Mouse (Mus musculus) G1E (cell line): ENCODE data around the gene Fstl1. TPM values are rescaled to one million over a fixed set of nuclear protein-coding genes. Genes with fewer than 3 reads are reported as not detected.

Source experiments
- ATAC-seq: 2 replicates; pipeline ENCODE4 v1.8.0; 2016; ENCODE audit warnings: mild to moderate bottlenecking; ENCODE audit not compliant: insufficient number of reproducible peaks, poor library complexity, low FRiP score, severe bottlenecking; ENCODE audit errors: extremely low read depth
- DNase-seq: peaks from one replicate; pipeline ENCODE4 v3.0.0; 2012; ENCODE audit warnings: low spot score
- H3K27me3 ChIP-seq: 2 replicates; pipeline ENCODE4 v1.6.1; 2012; ENCODE audit warnings: mild to moderate bottlenecking, low read length, inconsistent platforms; ENCODE audit not compliant: insufficient read depth
- H3K36me3 ChIP-seq: replicated peaks from 2 replicates; pipeline ENCODE3; 2012; ENCODE audit warnings: mild to moderate bottlenecking, inconsistent platforms
- H3K4me1 ChIP-seq: 2 replicates; pipeline ENCODE4 v1.6.1; 2012; ENCODE audit warnings: low read depth, low read length, inconsistent platforms, mixed read lengths; ENCODE audit not compliant: insufficient read depth
- H3K4me3 ChIP-seq: 2 replicates; pipeline ENCODE4 v1.5.1; 2012; ENCODE audit warnings: low read depth, mild to moderate bottlenecking, inconsistent platforms, low read length, moderate library complexity, mixed read lengths
- H3K9me3 ChIP-seq: replicated peaks from 2 replicates; pipeline ENCODE4 v1.6.1; 2012; ENCODE audit warnings: inconsistent platforms
- CTCF ChIP-seq: IDR thresholded peaks from 2 replicates; pipeline ENCODE4 v1.5.1; 2012; ENCODE audit warnings: low read depth, low read length, inconsistent platforms, mixed read lengths
- GATA1 ChIP-seq: IDR thresholded peaks from 2 replicates; pipeline ENCODE4 v1.6.1; 2012; ENCODE audit warnings: borderline replicate concordance, low read length, inconsistent platforms, mixed read lengths
- GATA2 ChIP-seq: IDR thresholded peaks from 2 replicates; pipeline ENCODE4 v1.6.1; 2012; ENCODE audit warnings: low read depth, low read length, inconsistent platforms, borderline replicate concordance
- POLR2AphosphoS5 ChIP-seq: IDR thresholded peaks from 2 replicates; pipeline ENCODE4 v1.6.1; 2012; ENCODE audit warnings: low read depth, low read length, inconsistent platforms; ENCODE audit not compliant: insufficient replicate concordance
- TAL1 ChIP-seq: conservative IDR thresholded peaks from 2 replicates; pipeline ENCODE4 v1.6.1; 2012; ENCODE audit warnings: low read depth, low read length, inconsistent platforms, mixed read lengths
- polyA plus RNA-seq: library from polyadenylated mRNA; stranded (reverse); fragments of >175 nt; gene quantifications from 2 replicates; pipeline ENCODE4 v1.2.3, GENCODE M21; 2012
- total RNA-seq, 2 experiments: library from RNA; stranded (forward) in 1 of 2; stranded (reverse) in 1 of 2; fragments of 200-1000 nt in 1 of 2; fragments of >200 nt in 1 of 2; fragmentation: Nextera tagmentation in 1 of 2; gene quantifications; 2 replicates each; pipeline ENCODE4 v1.2.3; 2014 to 2017

The Fstl1 gene
- total and polyA plus RNA-seq, 3 experiments, result 0.67 to 7.4 (median 4.8) TPM

GRCm38 (mm10) chr16:37874501-37875235 is 98.0 kb downstream of the Fstl1 start:
- Histone ChIP-seq H3K27me3 (no peaks in the 10 kb centered on the region), H3K4me3 (no peak overlapping the region), H3K36me3 (peaks cover 61% of the 10 kb centered on the region), H3K4me1 (peaks cover 35% of the 10 kb centered on the region), H3K9me3 (no peaks in the 10 kb centered on the region)
- ATAC-seq (no peak), DNase-seq (no peak)
- TF ChIP-seq GATA2 (no peak), TAL1 (no peak), CTCF (no peak), GATA1 (no peak), POLR2AphosphoS5 (no peak)

DNA sequence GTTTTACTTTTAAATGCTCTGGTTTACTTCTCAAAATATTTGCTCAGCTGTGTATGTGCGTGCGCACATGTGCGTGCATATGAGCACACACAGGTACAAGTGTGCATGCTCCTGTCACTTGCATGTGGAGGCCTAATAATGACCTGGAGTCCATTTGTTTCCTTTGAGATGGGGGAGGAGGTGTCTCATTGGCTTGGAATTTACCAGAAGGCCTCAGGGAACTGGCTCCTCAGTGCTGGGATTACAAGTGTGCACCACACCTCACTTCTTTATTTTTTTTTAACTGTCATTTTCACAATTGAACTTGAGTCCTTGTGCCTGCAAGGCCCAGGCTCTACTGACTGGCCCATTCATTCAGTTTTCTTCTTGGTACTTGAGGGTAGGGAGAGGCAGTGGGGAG is 100.7 kb downstream of the Fstl1 start:
- DNase-seq (no peak), ATAC-seq (no peak)
- TF ChIP-seq POLR2AphosphoS5, result no peak
- no peak for TF ChIP-seq GATA1
- TF ChIP-seq TAL1, result no peak
- TF ChIP-seq GATA2, result no peak
- TF ChIP-seq CTCF, result no peak
- Histone ChIP-seq H3K4me1 (peaks cover 17% of the 10 kb centered on the region), H3K27me3 (no peaks in the 10 kb centered on the region), H3K36me3 (peaks cover 70% of the 10 kb centered on the region), H3K4me3 (no peak overlapping the region), H3K9me3 (no peaks in the 10 kb centered on the region)

- H3K4me1 ChIP-seq, result peaks cover 15% of the 10 kb centered on the region
- TF ChIP-seq GATA2 (no peak), POLR2AphosphoS5 (no peak), CTCF (no peak), GATA1 (no peak), TAL1 (no peak)
- H3K4me3 ChIP-seq, result no peak overlapping the region
- H3K27me3 ChIP-seq, result no peaks in the 10 kb centered on the region
- H3K9me3 ChIP-seq, result no peaks in the 10 kb centered on the region
- DNase-seq (no peak), ATAC-seq (no peak)
- H3K36me3 ChIP-seq, result peaks cover 79% of the 10 kb centered on the region
Measured at GRCm38 (mm10) chr16:37878951-37879505, 102.4 kb downstream of the Fstl1 start.

DNA sequence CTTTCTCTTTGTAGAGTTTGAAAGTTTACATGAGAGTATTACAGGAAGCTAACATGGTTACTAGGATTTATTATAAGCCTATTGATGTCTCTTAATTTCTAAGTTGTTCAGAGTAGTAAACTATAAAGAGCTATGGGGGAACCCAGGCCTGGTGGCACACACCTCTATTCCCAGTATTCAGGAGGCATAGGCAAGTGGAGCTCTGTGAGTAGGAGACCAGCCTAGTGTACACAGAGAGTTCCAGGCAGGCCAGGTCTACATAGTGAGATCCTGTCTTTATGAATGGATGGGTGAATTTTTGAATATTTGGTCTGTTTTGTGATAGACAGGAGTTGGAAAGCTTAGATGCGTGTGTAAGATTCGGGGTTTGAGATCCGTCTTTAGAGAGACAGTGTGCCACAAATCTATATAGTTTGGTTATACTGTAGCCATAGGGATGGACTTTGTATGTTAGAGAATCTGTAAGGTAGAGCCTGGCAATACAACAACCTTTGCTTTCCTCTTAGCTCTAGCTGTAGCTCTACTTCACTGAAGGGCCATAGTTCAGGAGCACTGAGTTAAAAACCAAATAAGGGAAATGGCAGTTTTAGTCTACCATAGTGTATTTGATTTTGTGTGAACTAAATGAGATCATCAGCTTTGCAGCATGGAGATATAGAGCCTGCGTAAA is 103.2 kb downstream of the Fstl1 start:
- Histone ChIP-seq H3K4me1 (peaks cover 13% of the 10 kb centered on the region), H3K36me3 (peaks cover 78% of the 10 kb centered on the region), H3K4me3 (no peak overlapping the region), H3K27me3 (no peaks in the 10 kb centered on the region), H3K9me3 (no peaks in the 10 kb centered on the region)
- ATAC-seq, result no peak
- DNase-seq, result no peak
- TF ChIP-seq TAL1, result no peak
- no peak for TF ChIP-seq POLR2AphosphoS5
- TF ChIP-seq CTCF, result no peak
- no peak for TF ChIP-seq GATA2
- TF ChIP-seq GATA1, result no peak

DNA sequence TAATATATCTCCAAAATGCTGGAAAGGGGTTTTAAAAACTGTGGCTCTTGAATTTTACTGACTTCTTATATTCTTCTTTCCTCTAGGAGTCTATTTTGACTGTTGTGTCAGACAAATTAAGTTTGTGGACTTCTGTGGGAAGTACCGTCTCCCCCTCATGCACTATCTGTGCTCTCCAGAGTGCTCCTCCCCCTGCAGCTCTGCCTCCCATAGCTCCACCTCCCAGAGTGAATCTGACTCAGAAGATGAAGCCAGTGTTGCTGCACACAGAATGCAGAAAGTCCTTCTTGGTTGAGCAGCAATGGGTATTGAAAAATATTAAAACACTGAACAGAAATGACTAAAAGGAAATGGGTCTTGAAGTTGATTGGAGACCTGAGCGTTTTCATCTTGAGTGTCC is 104.5 kb downstream of the Fstl1 start:
- no peak for DNase-seq
- H3K9me3 ChIP-seq, result no peaks in the 10 kb centered on the region
- ATAC-seq, result no peak
- no peak overlapping the region for H3K4me3 ChIP-seq
- no peaks in the 10 kb centered on the region for H3K27me3 ChIP-seq
- peaks cover 77% of the 10 kb centered on the region for H3K36me3 ChIP-seq
- H3K4me1 ChIP-seq, result peaks cover 12% of the 10 kb centered on the region
- TF ChIP-seq TAL1 (no peak), GATA2 (no peak), CTCF (no peak), GATA1 (no peak), POLR2AphosphoS5 (no peak)

Other genes with a start within 250 kb of the Fstl1 start
- gene Gtf2e1, start 237.1 kb upstream of the Fstl1 start, total RNA-seq (2014; fragmentation: Nextera tagmentation), result 22.0 and 27.8 TPM in 2 replicates
- gene Gtf2e1, start 237.1 kb upstream of the Fstl1 start, total RNA-seq (2017), result 29.0 and 29.6 TPM in 2 replicates
- 3.1 and 3.6 TPM in 2 replicates for gene Gtf2e1, start 237.1 kb upstream of the Fstl1 start, polyA plus RNA-seq
- 21.7 and 25.7 TPM in 2 replicates for gene Rabl3, start 237.0 kb upstream of the Fstl1 start, total RNA-seq (2014; fragmentation: Nextera tagmentation)
- gene Rabl3, start 237.0 kb upstream of the Fstl1 start, total RNA-seq (2017), result 11.7 and 12.2 TPM in 2 replicates
- gene Rabl3, start 237.0 kb upstream of the Fstl1 start, polyA plus RNA-seq, result 0.63 and 1.2 TPM in 2 replicates
- not detected in 2 replicates for gene Hgd, start 196.7 kb upstream of the Fstl1 start, total RNA-seq (2014; fragmentation: Nextera tagmentation)
- not detected in 2 replicates for gene Hgd, start 196.7 kb upstream of the Fstl1 start, total RNA-seq (2017)
- gene Hgd, start 196.7 kb upstream of the Fstl1 start, polyA plus RNA-seq, result not detected in 2 replicates
- gene Ndufb4, start 122.4 kb upstream of the Fstl1 start, total RNA-seq (2014; fragmentation: Nextera tagmentation), result 16.8 and 19.0 TPM in 2 replicates
- gene Ndufb4, start 122.4 kb upstream of the Fstl1 start, total RNA-seq (2017), result 29.3 and 34.9 TPM in 2 replicates
- 37.1 and 48.3 TPM in 2 replicates for gene Ndufb4, start 122.4 kb upstream of the Fstl1 start, polyA plus RNA-seq
- gene Gm36028, start 84.3 kb downstream of the Fstl1 start, total RNA-seq (2014; fragmentation: Nextera tagmentation), result not detected in 2 replicates
- 0.12 and 0.16 TPM in 2 replicates for gene Gm36028, start 84.3 kb downstream of the Fstl1 start, total RNA-seq (2017)
- not detected in 2 replicates for gene Gm36028, start 84.3 kb downstream of the Fstl1 start, polyA plus RNA-seq
- gene Lrrc58, start 91.5 kb downstream of the Fstl1 start, total RNA-seq (2014; fragmentation: Nextera tagmentation), result 86.3 and 90.6 TPM in 2 replicates
- 37.9 and 46.5 TPM in 2 replicates for gene Lrrc58, start 91.5 kb downstream of the Fstl1 start, total RNA-seq (2017)
- gene Lrrc58, start 91.5 kb downstream of the Fstl1 start, polyA plus RNA-seq, result 4.3 and 5.4 TPM in 2 replicates
- not detected in 2 replicates for gene Gpr156, start 139.6 kb downstream of the Fstl1 start, total RNA-seq (2014; fragmentation: Nextera tagmentation)
- gene Gpr156, start 139.6 kb downstream of the Fstl1 start, total RNA-seq (2017), result 0.05 and 0.06 TPM in 2 replicates
- gene Gpr156, start 139.6 kb downstream of the Fstl1 start, polyA plus RNA-seq, result not detected in 2 replicates